Mouse (Mus musculus): ENCODE measurements around the gene Map4k1. TPM values are rescaled to one million over a fixed set of nuclear protein-coding genes. Genes with fewer than 3 reads are reported as not detected.

The Map4k1 gene
- polyA plus RNA-seq, 1 experiment = 111 TPM

DNA sequence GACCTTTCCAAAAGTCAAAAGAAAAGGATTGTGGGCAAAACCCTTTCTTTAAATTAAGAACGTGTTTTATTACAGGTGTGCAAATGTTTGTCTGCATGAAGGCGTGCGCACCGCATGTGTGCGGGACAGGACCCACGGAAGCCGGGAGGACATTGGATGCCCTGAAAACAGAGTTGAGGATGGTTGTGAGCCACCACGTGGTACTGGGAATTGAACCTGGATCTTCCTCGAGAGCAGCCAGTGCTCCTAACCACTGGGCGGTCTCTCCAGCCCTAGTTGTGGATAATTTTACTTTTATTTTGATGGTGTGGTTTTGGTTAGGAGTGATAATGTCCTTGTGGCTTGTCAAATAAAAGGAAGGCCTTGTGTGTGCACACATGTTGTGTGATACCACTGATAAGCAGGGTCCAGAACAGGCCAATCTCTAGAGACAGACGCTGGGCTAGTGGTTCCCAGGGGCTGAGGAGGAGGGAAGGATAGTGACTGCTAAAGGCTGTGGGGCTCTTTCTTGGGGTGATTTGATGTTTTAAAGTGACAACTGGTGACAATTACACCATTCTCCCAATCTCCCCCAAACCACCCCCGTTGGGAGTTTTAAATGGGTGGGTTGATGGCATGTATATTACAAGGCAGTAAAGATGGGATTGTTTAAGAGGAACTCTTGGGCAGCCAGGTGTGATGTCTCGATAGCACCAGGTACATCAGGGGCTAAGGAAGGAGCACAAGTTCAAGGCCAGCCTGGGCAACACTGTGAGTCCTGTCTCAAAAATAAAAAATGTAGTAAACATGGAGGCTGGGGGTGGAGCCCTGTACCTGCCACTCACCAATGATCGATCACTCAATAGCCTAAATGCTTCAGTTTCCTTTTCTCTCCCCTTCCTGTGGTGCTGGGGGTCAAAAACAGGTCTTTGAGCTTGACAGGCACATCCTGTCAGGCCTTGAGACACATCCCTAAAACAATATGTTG is 48.1 kb downstream of the Map4k1 start:
- TF ChIP-seq POLR2A (IDR thresholded peaks at IDR 0.05; ENCODE audit: borderline replicate concordance, control insufficient read depth, low read depth, low read length) (no peak), CTCF (IDR thresholded peaks at IDR 0.05; ENCODE audit: control insufficient read depth, insufficient read depth, low read length) (no peak)
- Histone ChIP-seq H3K4me3 (replicated peaks; ENCODE audit: control insufficient read depth, low read depth, low read length) (no peak overlapping the region), H3K4me1 (ENCODE audit: control insufficient read depth, insufficient read depth, low read length) (peaks cover 1% of the 10 kb centered on the region; the same call in 1 of the 2 replicates), H3K27ac (ENCODE audit: control insufficient read depth, insufficient read depth, low read depth, low read length, poor library complexity) (peak overlapping the region; percentile 36)
- 59% methylated on average over 14 of the region's 14 CpGs for WGBS

DNA sequence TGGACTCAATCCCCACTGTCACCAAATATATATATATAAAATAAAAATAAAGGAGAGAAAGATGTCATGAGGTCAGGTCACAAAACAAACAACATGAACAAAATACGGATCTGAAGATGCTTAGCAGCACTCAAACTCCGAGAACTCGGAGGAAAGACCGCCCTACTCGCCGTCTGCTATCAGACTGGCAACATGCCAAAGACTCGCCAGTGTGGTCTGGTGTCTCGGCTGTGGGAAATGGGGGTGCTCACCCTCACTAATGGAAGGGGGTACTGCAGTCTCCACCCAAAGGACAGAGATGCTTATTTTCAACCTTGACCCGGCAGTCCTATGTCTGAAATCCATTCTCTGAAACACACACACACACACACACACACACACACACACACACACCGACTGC is 49.8 kb downstream of the Map4k1 start:
- peaks cover 1% of the 10 kb centered on the region; the same call in 1 of the 2 replicates for H3K4me1 ChIP-seq (ENCODE audit: control insufficient read depth, insufficient read depth, low read length)
- H3K27ac ChIP-seq (ENCODE audit: control insufficient read depth, insufficient read depth, low read depth, low read length, poor library complexity) = no peak overlapping the region
- no peak for TF ChIP-seq CTCF (IDR thresholded peaks at IDR 0.05; ENCODE audit: control insufficient read depth, insufficient read depth, low read length)
- TF ChIP-seq POLR2A (IDR thresholded peaks at IDR 0.05; ENCODE audit: borderline replicate concordance, control insufficient read depth, low read depth, low read length) = no peak
- 54% methylated on average over 10 of the region's 10 CpGs for WGBS
- no peak overlapping the region for H3K4me3 ChIP-seq (replicated peaks; ENCODE audit: control insufficient read depth, low read depth, low read length)

DNA sequence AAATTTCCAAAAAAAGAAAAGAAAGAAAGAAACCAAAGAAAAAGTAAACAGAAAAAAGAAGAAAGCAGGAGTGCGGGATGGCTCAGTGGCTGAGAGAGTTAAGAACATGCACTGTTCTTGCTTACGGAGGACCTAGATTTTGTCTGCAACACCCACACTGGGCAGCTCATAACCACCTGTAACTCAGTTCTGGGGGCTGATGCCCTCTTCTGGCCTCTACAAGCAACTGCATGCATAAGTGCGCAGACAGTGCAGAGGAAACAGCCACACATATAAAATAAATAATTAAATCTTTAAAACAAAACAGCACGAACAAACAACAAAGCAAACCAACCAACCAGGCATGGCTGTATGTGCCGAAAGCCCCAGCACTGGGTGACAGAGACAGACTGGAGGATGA is 50.8 kb downstream of the Map4k1 start:
- Histone ChIP-seq H3K4me1 (ENCODE audit: control insufficient read depth, insufficient read depth, low read length) (peaks cover 1% of the 10 kb centered on the region; the same call in 1 of the 2 replicates), H3K4me3 (replicated peaks; ENCODE audit: control insufficient read depth, low read depth, low read length) (no peak overlapping the region), H3K27ac (ENCODE audit: control insufficient read depth, insufficient read depth, low read depth, low read length, poor library complexity) (no peak overlapping the region)
- WGBS = 83% methylated on average over 5 of the region's 5 CpGs
- TF ChIP-seq POLR2A (IDR thresholded peaks at IDR 0.05; ENCODE audit: borderline replicate concordance, control insufficient read depth, low read depth, low read length) (no peak), CTCF (IDR thresholded peaks at IDR 0.05; ENCODE audit: control insufficient read depth, insufficient read depth, low read length) (peak; percentile 62)

DNA sequence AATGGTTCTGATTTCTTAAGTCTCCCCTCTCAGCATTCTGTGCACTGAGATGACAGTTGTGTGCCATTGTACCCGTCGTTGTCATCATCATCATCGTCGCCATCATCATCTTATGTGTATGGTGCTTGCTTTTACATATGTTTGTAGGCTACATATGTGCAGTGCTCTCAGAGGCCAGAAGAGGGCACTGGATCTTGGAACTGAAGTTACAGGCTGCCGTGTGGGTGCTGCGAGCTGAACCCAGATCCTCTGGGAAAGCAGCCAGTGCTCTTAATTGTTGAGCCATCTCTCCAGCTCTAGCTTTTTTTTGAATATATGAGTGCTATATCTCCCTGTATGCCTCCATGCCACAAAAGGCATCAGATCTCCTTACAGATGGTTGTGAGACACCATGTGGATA is 55.4 kb downstream of the Map4k1 start:
- WGBS = 80% methylated on average over 6 of the region's 6 CpGs
- no peak for TF ChIP-seq POLR2A (IDR thresholded peaks at IDR 0.05; ENCODE audit: borderline replicate concordance, control insufficient read depth, low read depth, low read length)
- peak; percentile 32; the same call in 1 of the 2 replicates for TF ChIP-seq CTCF (IDR thresholded peaks at IDR 0.05; ENCODE audit: control insufficient read depth, insufficient read depth, low read length)
- peaks cover under 1% of the 10 kb centered on the region; the same call in 1 of the 2 replicates for H3K4me1 ChIP-seq (ENCODE audit: control insufficient read depth, insufficient read depth, low read length)
- no peak overlapping the region for H3K4me3 ChIP-seq (replicated peaks; ENCODE audit: control insufficient read depth, low read depth, low read length)
- no peak overlapping the region for H3K27ac ChIP-seq (ENCODE audit: control insufficient read depth, insufficient read depth, low read depth, low read length, poor library complexity)

DNA sequence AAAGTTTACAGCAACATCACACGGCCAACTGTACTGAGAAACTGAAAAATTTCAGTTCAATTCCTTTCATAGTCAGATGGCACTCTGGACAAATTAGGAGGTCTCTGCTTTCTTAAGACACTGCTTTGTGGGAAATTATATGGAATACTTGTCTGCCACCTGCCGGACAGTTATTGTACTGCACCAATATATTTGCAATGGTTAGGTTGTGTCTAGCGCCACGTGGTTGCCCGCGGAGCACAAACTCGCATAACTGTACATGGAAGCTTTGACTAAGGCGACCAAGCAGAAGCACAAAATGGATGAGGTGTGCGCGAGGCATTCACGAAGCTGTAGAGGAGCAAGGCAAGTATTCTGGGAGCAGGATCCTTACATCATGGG is 57.7 kb downstream of the Map4k1 start:
- TF ChIP-seq CTCF (IDR thresholded peaks at IDR 0.05; ENCODE audit: control insufficient read depth, insufficient read depth, low read length) (peak; percentile 62), POLR2A (IDR thresholded peaks at IDR 0.05; ENCODE audit: borderline replicate concordance, control insufficient read depth, low read depth, low read length) (no peak)
- Histone ChIP-seq H3K4me3 (replicated peaks; ENCODE audit: control insufficient read depth, low read depth, low read length) (no peak overlapping the region), H3K27ac (ENCODE audit: control insufficient read depth, insufficient read depth, low read depth, low read length, poor library complexity) (no peak overlapping the region), H3K4me1 (ENCODE audit: control insufficient read depth, insufficient read depth, low read length) (peaks cover 3% of the 10 kb centered on the region; the same call in 1 of the 2 replicates)
- under 1% methylated on average over 11 of the region's 11 CpGs for WGBS

DNA sequence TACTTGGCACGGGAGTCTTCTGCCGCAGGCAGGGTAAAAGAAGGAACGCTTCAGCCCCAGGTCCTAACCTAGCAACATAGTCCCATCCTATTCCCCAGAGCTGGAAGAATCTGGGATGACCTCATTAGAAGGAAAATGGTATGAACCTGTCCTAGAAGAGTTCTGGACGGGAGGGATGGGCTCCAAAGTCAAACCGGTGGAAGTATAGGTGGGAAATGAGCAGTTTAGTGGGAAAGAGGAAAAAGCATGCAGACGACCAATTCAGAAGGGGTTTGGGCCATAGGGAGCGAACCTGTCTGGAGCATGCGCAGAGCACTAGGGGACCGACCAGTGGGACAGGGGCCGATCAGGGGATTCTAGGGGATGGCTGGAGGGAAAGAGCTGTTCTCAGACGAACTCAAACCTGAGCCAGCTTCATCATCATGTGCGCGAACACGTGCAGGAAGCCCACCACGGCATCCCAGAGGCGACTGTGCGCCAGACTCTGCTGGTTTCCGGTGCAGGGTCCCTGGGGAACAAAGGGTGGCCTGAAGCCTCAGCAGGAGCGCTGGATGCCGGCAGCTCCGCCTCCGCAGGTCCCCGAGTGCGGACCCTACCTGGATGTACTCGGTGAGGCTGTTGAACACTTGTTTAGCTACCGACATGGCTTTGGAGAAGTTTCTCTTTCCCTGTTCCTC is 58.3 kb downstream of the Map4k1 start:
- Histone ChIP-seq H3K27ac (ENCODE audit: control insufficient read depth, insufficient read depth, low read depth, low read length, poor library complexity) (no peak overlapping the region), H3K4me3 (replicated peaks; ENCODE audit: control insufficient read depth, low read depth, low read length) (peak overlapping the region; percentile 21), H3K4me1 (ENCODE audit: control insufficient read depth, insufficient read depth, low read length) (peaks cover 3% of the 10 kb centered on the region; the same call in 1 of the 2 replicates)
- TF ChIP-seq POLR2A (IDR thresholded peaks at IDR 0.05; ENCODE audit: borderline replicate concordance, control insufficient read depth, low read depth, low read length) = 0 out of 2 replicates have a peak, but pooled peaks have one; percentile 4
- TF ChIP-seq CTCF (IDR thresholded peaks at IDR 0.05; ENCODE audit: control insufficient read depth, insufficient read depth, low read length) = no peak
- WGBS = 1% methylated on average over 26 of the region's 26 CpGs

DNA sequence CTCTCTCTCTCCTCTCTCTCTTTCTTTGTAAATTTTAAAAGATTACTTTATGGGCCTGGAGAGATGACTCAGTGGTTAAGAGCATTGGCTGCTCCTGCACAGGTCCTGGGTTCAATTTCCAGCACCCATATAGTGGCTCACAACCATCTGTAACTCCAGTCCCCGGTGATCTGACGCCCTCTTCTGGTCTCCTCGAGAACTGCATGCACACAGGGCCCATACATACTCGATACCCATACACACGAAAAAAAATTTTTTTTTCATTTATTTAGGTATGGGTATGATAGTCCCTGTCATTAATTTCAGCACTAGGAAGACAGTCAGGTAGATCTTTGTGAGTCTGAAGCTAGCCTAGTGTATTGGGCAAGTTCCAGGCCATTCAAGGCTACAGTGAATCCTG is 59.3 kb downstream of the Map4k1 start:
- Histone ChIP-seq H3K27ac (ENCODE audit: control insufficient read depth, insufficient read depth, low read depth, low read length, poor library complexity) (no peak overlapping the region), H3K4me1 (ENCODE audit: control insufficient read depth, insufficient read depth, low read length) (peaks cover 3% of the 10 kb centered on the region; the same call in 1 of the 2 replicates), H3K4me3 (replicated peaks; ENCODE audit: control insufficient read depth, low read depth, low read length) (no peak overlapping the region)
- no peak for TF ChIP-seq POLR2A (IDR thresholded peaks at IDR 0.05; ENCODE audit: borderline replicate concordance, control insufficient read depth, low read depth, low read length)
- no peak; the same call in 1 of the 2 replicates for TF ChIP-seq CTCF (IDR thresholded peaks at IDR 0.05; ENCODE audit: control insufficient read depth, insufficient read depth, low read length)
- WGBS = 80% methylated on average over 5 of the region's 5 CpGs
